8 mouse cellular contexts compared by ENCODE assay signal in genomic region chr16:43363751-43364515, GRCm38 (mm10).
DNase-seq lines count a peak whose midpoint lies in the region; ATAC-seq and TF ChIP-seq lines count a peak whose summit lies in the region.

No protein-coding gene starts in this region.

- WGBS in forebrain, embryonic 16.5 days: 29% methylated on average over 7 of the region's 7 CpGs
- 11% methylated on average over 7 of the region's 7 CpGs for WGBS in lung, postnatal 0 days

- 0 out of 2 replicates have a peak overlapping the region, but pooled peaks have one; percentile 17 for H3K9ac ChIP-seq in forebrain, embryonic 16.5 days (replicated peaks; ENCODE audit: low read depth, low read length)
- no peak overlapping the region for H3K9ac ChIP-seq in lung, postnatal 0 days (replicated peaks; ENCODE audit: low read depth)

- no peaks in the 10 kb centered on the region for H3K9me3 ChIP-seq in forebrain, embryonic 16.5 days (ENCODE audit: control insufficient read depth, low read length)
- H3K9me3 ChIP-seq in lung, postnatal 0 days (ENCODE audit: low read length): no peaks in the 10 kb centered on the region

- no peaks in the 10 kb centered on the region for H3K27me3 ChIP-seq in forebrain, embryonic 16.5 days (replicated peaks; ENCODE audit: control insufficient read depth, insufficient read depth, low read length)
- no peaks in the 10 kb centered on the region for H3K27me3 ChIP-seq in lung, postnatal 0 days (replicated peaks; ENCODE audit: insufficient read depth, low read length)

- intact Hi-C loops in heart, postnatal 36 days (cut with DNase I): loop anchor here (1.0 to 5.0 kb wide), 4 partner anchors 27 to 452 kb away; no protein-coding TSS in a partner anchor

- peaks cover 9% of the 10 kb centered on the region for H3K4me1 ChIP-seq in forebrain, embryonic 16.5 days (replicated peaks; ENCODE audit: control insufficient read depth, insufficient read depth, low read length)
- peaks cover 2% of the 10 kb centered on the region; the same call in 1 of the 2 replicates for H3K4me1 ChIP-seq in lung, postnatal 0 days (ENCODE audit: insufficient read depth, low read depth, low read length)

- no peak overlapping the region for H3K4me2 ChIP-seq in forebrain, embryonic 16.5 days (ENCODE audit: low read length)
- peak overlapping the region; percentile 41 for H3K4me2 ChIP-seq in lung, postnatal 0 days (replicated peaks; ENCODE audit: low read depth, low read length)

- H3K36me3 ChIP-seq in forebrain, embryonic 16.5 days (ENCODE audit: control insufficient read depth, insufficient read depth): no peaks in the 10 kb centered on the region
- H3K36me3 ChIP-seq in lung, postnatal 0 days (ENCODE audit: insufficient read depth, low read length): no peaks in the 10 kb centered on the region

- TF ChIP-seq EP300 in lung, postnatal 0 days (IDR thresholded peaks at IDR 0.05): no peak

- H3K27ac ChIP-seq in forebrain, embryonic 16.5 days (ENCODE audit: low read length): no peak overlapping the region
- peak overlapping the region; percentile 85 for H3K27ac ChIP-seq in lung, postnatal 0 days (ENCODE audit: low read length)

- peak; percentile 79 for DNase-seq in A20 (ENCODE audit: low read depth, low spot score)
- peak; percentile 57 for DNase-seq in adrenal gland, adult 8-10 months
- peak; percentile 75 to 82 for DNase-seq in heart, postnatal 36 days
- peak; percentile 25 to 28 for DNase-seq in layer of hippocampus, postnatal 10 days (ENCODE audit: low spot score in 2 of 2)
- DNase-seq in lung, postnatal 0 days (ENCODE audit: low spot score): peak; percentile 78
- peak; percentile 65 to 68 for DNase-seq in spleen, postnatal 36 days (ENCODE audit: low spot score in 2 of 2)
- no peak for DNase-seq in thymus, postnatal 14 days

- TF ChIP-seq CTCF in lung, postnatal 0 days (IDR thresholded peaks at IDR 0.05): no peak

- peak; percentile 64; the same call in 1 of the 2 replicates for ATAC-seq in forebrain, embryonic 16.5 days
- ATAC-seq in lung, postnatal 0 days: peak; percentile 69

- H3K4me3 ChIP-seq in forebrain, embryonic 16.5 days (replicated peaks; ENCODE audit: low read length): no peak overlapping the region
- H3K4me3 ChIP-seq in lung, postnatal 0 days (ENCODE audit: low read depth, low read length): peak overlapping the region; percentile 16; the same call in 1 of the 2 replicates
